Mouse (Mus musculus): ENCODE data around the gene Tppp3. TPM values are rescaled to one million over a fixed set of nuclear protein-coding genes. Genes with fewer than 3 reads are reported as not detected.
A peak's percentile ranks its signal among the peaks of the same experiment; 100 is the strongest.

The Tppp3 gene
- polyA plus RNA-seq, 1 experiment from 2014 or later = 296 TPM

GRCm38 (mm10) chr8:105438865-105439264, 32.5 kb downstream of the Tppp3 start:
- Histone ChIP-seq H3K27me3 (no peaks in the 10 kb centered on the region), H3K36me3 (no peaks in the 10 kb centered on the region), H3K4me3 (no peak overlapping the region)

DNA sequence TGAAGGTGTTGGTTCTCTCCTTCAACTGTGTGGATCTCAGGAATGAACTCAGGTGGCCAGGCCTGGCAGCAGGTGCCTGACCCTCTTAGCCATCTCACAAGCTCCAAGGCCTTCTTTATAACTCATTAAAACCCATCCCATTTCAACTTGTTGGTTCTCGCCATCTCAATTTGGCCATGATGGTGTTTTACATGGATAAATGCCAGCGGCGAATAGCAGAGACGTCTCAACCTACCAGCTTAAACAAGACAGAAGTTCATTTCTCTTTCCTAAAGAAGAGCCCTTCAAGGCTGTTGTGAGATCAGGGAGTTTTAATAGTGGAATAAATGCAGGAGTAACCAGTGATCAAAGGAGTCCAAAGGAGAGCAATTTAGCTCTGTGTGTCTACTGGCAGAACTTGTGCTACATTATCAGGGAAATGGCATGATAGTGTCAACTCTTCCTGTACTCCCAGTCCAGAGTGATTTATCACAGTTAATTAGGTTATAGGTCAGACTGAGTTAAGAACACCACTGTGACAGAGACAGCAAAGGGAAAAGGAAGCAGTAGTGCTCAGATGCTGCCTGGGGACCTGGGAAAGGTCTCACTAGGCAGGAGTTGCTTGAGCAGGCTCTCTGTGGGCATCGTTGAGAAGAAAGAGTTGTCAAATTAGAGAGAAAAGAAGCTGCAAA, 34.1 kb downstream of the Tppp3 start:
- peaks cover 20% of the 10 kb centered on the region for H3K4me1 ChIP-seq (replicated peaks)
- no peaks in the 10 kb centered on the region for H3K27me3 ChIP-seq

More at GRCm38 (mm10) chr8:105438865-105439264, 32.5 kb downstream of the Tppp3 start:
- H3K27ac ChIP-seq (replicated peaks) = no peak overlapping the region
- 33% methylated on average over 5 of the region's 5 CpGs for WGBS
- H3K9me3 ChIP-seq = no peaks in the 10 kb centered on the region
- no peak overlapping the region for H3K4me2 ChIP-seq
- ATAC-seq (ENCODE audit: low read depth) = no peak
- H3K9ac ChIP-seq = no peak overlapping the region
- peaks cover 3% of the 10 kb centered on the region for H3K4me1 ChIP-seq (replicated peaks)

DNA sequence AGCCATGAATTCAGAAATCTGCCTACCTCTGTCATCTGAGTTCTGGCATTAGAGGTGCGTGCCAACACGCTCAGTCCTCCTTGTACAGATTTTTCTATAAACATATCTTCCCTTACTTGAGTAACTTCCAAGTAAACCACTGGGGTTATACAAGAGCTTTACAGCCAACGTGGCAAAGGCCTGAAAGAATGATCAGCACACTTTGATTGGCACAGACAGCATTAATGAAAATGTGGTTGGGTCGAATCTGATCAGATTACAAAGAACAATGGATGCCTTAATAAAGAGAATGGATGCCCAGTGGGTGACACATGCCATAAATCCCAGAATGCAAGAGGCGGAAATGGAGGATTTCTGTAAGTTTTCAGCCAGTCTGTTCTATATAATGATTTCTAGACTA, 35.1 kb downstream of the Tppp3 start:
- no peak overlapping the region for H3K4me2 ChIP-seq
- H3K27me3 ChIP-seq = no peaks in the 10 kb centered on the region
- WGBS = 64% methylated on average over 5 of the region's 5 CpGs
- H3K9ac ChIP-seq = no peak overlapping the region
- no peaks in the 10 kb centered on the region for H3K9me3 ChIP-seq
- H3K4me3 ChIP-seq = no peak overlapping the region
- H3K4me1 ChIP-seq (replicated peaks) = peaks cover 30% of the 10 kb centered on the region
- H3K27ac ChIP-seq (replicated peaks) = no peak overlapping the region
- ATAC-seq (ENCODE audit: low read depth) = no peak
- no peaks in the 10 kb centered on the region for H3K36me3 ChIP-seq

More for the DNA sequence above, 34.1 kb downstream of the Tppp3 start:
- H3K4me2 ChIP-seq = no peak overlapping the region
- no peaks in the 10 kb centered on the region for H3K36me3 ChIP-seq
- 85% methylated on average over 5 of the region's 5 CpGs for WGBS
- H3K27ac ChIP-seq (replicated peaks) = no peak overlapping the region
- H3K9ac ChIP-seq = no peak overlapping the region
- no peaks in the 10 kb centered on the region for H3K9me3 ChIP-seq
- no peak for ATAC-seq (ENCODE audit: low read depth)
- no peak overlapping the region for H3K4me3 ChIP-seq

DNA sequence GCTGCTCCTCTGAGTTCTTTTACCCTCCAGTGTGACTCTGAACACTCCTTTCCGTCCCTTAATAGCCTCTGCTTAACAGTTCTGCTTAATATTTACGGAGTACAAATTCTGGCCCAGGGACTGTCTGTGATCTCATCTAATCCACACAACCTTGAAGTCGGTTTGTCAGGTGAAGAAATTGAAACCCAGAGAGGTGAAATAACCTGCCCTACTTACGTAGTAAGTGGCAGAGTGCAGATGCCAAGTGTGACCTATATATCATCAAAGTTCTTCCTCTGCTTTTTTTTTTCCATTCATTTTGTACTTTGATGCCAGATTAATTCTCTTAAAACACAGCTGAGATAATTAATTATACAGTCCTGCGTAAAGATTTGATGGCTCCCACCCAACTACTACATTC, 37.2 kb downstream of the Tppp3 start:
- Histone ChIP-seq H3K4me3 (no peak overlapping the region), H3K27me3 (no peaks in the 10 kb centered on the region), H3K9ac (no peak overlapping the region), H3K9me3 (no peaks in the 10 kb centered on the region), H3K27ac (replicated peaks) (no peak overlapping the region), H3K4me2 (no peak overlapping the region), H3K4me1 (replicated peaks) (peaks cover 32% of the 10 kb centered on the region), H3K36me3 (no peaks in the 10 kb centered on the region)
- ATAC-seq (ENCODE audit: low read depth) = no peak
- 76% methylated on average over 5 of the region's 5 CpGs for WGBS

- Histone ChIP-seq H3K9me3 (no peaks in the 10 kb centered on the region), H3K4me2 (no peak overlapping the region), H3K36me3 (no peaks in the 10 kb centered on the region), H3K27ac (replicated peaks) (peak overlapping the region; percentile 54), H3K4me1 (replicated peaks) (peaks cover 32% of the 10 kb centered on the region), H3K4me3 (no peak overlapping the region), H3K9ac (no peak overlapping the region), H3K27me3 (no peaks in the 10 kb centered on the region)
- ATAC-seq (ENCODE audit: low read depth) = no peak
- WGBS = 29% methylated on average over 5 of the region's 5 CpGs
Measured at GRCm38 (mm10) chr8:105433511-105433910, 37.8 kb downstream of the Tppp3 start.

DNA sequence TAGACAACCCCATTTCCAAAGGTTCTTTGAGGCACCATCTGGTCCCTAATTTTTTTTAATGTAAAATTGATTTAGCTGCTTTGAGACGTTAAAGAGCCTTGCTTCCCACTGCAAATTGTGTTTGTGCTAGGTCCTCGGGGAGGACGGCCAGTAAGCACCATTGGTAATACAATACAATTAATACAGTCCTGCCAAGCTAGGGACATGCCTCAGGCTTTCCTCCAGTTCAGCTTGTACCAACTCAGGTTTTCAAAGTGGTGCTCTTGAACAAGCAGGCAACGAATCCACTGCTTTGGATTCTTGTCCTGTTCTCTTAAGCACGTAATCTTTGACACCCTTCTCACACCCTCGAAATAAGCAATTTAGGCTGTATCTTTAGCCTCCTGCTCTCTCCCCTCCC, 38.3 kb downstream of the Tppp3 start:
- Histone ChIP-seq H3K27me3 (no peaks in the 10 kb centered on the region), H3K36me3 (no peaks in the 10 kb centered on the region), H3K9me3 (no peaks in the 10 kb centered on the region), H3K9ac (no peak overlapping the region), H3K27ac (replicated peaks) (peak overlapping the region; percentile 54), H3K4me1 (replicated peaks) (peaks cover 32% of the 10 kb centered on the region), H3K4me3 (no peak overlapping the region), H3K4me2 (no peak overlapping the region)
- peak; percentile 47; the same call in 1 of the 2 replicates for ATAC-seq (ENCODE audit: low read depth)
- 35% methylated on average over 6 of the region's 6 CpGs for WGBS

DNA sequence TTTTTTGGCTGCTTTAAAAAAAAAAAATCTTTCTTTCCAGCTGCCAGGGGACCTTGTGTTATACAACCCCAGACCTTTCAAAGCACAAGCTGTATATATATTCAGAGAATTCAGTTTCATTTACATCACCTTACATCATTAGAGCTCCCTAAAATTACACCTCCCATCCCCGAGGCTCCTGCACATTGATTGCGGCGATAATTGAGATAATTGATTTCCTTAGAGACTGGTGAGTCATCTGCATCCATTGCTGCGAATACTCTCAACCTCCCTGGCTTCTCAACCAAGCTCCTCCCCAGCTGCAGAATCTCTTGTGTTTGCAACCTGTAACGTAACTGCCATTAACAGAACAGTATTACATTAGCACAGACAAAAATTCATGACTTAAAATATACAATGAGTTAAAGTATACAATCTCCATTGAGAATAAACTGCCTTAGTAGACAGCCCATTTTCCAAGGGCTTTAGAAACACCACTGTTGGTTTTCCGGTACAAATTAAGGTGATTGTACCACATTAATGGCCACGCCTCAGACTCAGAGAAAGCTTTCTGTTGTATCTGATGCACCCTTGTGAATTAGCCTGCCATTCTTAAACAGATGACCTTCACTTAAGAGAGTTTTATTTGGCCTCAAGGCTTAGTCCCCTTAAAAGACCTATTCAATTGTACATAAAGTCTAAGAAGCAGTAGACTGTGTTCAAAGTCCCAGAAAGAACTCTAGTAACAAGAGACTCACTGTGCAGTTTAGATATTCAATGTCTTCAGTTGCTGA, 39.4 kb downstream of the Tppp3 start:
- Histone ChIP-seq H3K4me2 (0 out of 2 replicates have a peak overlapping the region, but pooled peaks have one; percentile 11), H3K27ac (replicated peaks) (0 out of 2 replicates have a peak overlapping the region, but pooled peaks have one; percentile 23), H3K36me3 (no peaks in the 10 kb centered on the region), H3K9ac (no peak overlapping the region), H3K4me1 (replicated peaks) (peaks cover 32% of the 10 kb centered on the region), H3K9me3 (no peaks in the 10 kb centered on the region), H3K4me3 (no peak overlapping the region), H3K27me3 (no peaks in the 10 kb centered on the region)
- 24% methylated on average over 7 of the region's 7 CpGs for WGBS
- ATAC-seq (ENCODE audit: low read depth) = peak; percentile 65

- no peaks in the 10 kb centered on the region for H3K36me3 ChIP-seq
- 76% methylated on average over 6 of the region's 6 CpGs for WGBS
- H3K4me3 ChIP-seq = no peak overlapping the region
- no peaks in the 10 kb centered on the region for H3K27me3 ChIP-seq
- H3K4me2 ChIP-seq = no peak overlapping the region
- H3K9ac ChIP-seq = no peak overlapping the region
- peaks cover 9% of the 10 kb centered on the region for H3K4me1 ChIP-seq (replicated peaks)
- no peaks in the 10 kb centered on the region for H3K9me3 ChIP-seq
- H3K27ac ChIP-seq (replicated peaks) = no peak overlapping the region
- no peak for ATAC-seq (ENCODE audit: low read depth)
Measured at GRCm38 (mm10) chr8:105426878-105427277, 44.4 kb downstream of the Tppp3 start.

DNA sequence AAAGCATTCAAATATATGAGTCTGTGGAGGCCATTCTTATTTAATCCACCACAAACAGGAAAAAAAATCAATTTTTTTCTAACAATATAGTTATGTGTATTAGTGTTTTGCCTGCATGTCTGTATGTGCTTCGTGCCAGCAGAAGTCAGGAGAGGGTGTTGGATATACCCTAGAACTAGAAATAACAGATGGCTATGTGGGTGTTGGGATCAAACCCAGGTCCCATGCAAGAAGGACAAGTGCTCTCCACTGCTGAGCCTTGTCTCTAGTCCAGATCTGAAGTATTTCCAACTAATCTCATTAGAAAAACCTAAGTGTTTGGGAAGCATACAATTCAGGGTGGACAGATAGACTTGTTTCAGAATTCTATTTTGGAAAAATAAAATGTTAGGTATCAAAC, 49.3 kb downstream of the Tppp3 start:
- no peak for ATAC-seq (ENCODE audit: low read depth)

GRCm38 (mm10) chr8:105419800-105420199, 51.5 kb downstream of the Tppp3 start:
- Histone ChIP-seq H3K4me1 (replicated peaks) (no peaks in the 10 kb centered on the region), H3K9ac (no peak overlapping the region), H3K27ac (replicated peaks) (no peak overlapping the region), H3K4me2 (no peak overlapping the region), H3K9me3 (no peaks in the 10 kb centered on the region), H3K27me3 (no peaks in the 10 kb centered on the region), H3K4me3 (no peak overlapping the region), H3K36me3 (no peaks in the 10 kb centered on the region)
- no peak for ATAC-seq (ENCODE audit: low read depth)
- 89% methylated on average over 4 of the region's 4 CpGs for WGBS

More for the DNA sequence above, 49.3 kb downstream of the Tppp3 start:
- no peaks in the 10 kb centered on the region for H3K27me3 ChIP-seq
- no peaks in the 10 kb centered on the region for H3K36me3 ChIP-seq
- H3K4me2 ChIP-seq = no peak overlapping the region
- H3K4me3 ChIP-seq = no peak overlapping the region
- no peaks in the 10 kb centered on the region for H3K4me1 ChIP-seq (replicated peaks)
- H3K9ac ChIP-seq = no peak overlapping the region
- H3K27ac ChIP-seq (replicated peaks) = no peak overlapping the region
- WGBS = 79% methylated on average over 1 of the region's 1 CpGs
- no peaks in the 10 kb centered on the region for H3K9me3 ChIP-seq

GRCm38 (mm10) chr8:105418992-105419391, 52.3 kb downstream of the Tppp3 start:
- 82% methylated on average over 2 of the region's 2 CpGs for WGBS
- Histone ChIP-seq H3K9me3 (no peaks in the 10 kb centered on the region), H3K9ac (no peak overlapping the region), H3K4me2 (no peak overlapping the region), H3K27ac (replicated peaks) (no peak overlapping the region), H3K4me1 (replicated peaks) (no peaks in the 10 kb centered on the region; the same call in 1 of the 2 replicates), H3K36me3 (no peaks in the 10 kb centered on the region), H3K4me3 (no peak overlapping the region), H3K27me3 (peaks cover 7% of the 10 kb centered on the region; the same call in 1 of the 2 replicates)
- no peak for ATAC-seq (ENCODE audit: low read depth)
